Mouse (Mus musculus) small intestine, adult 2 months (tissue): Measurements from ENCODE around the gene Htra2.

Experiments
- CTCF ChIP-seq: fragments of 200-500 bp; IDR thresholded peaks from 2 replicates; pipeline ENCODE4 v1.5.1; 2012; ENCODE audit warnings: low read depth, mild to moderate bottlenecking, control low read depth, inconsistent platforms, low read length, moderate library complexity, mixed read lengths; ENCODE audit not compliant: insufficient replicate concordance, insufficient read length; ENCODE audit errors: extremely low read depth
- POLR2A ChIP-seq: fragments of 200-500 bp; IDR thresholded peaks from 2 replicates; pipeline ENCODE4 v1.6.1; 2012; ENCODE audit warnings: low read depth, mild to moderate bottlenecking, control low read depth, inconsistent platforms, low read length, moderate library complexity

GRCm38 (mm10) chr6:83084477-83084876 is 29.4 kb upstream of the Htra2 start:
- TF ChIP-seq POLR2A (no peak), CTCF (no peak)
